Mouse (Mus musculus): ENCODE measurements around the gene Tsc2.
A peak's percentile ranks its signal among the peaks of the same experiment; 100 is the strongest.

The Tsc2 gene

GRCm38 (mm10) chr17:24565792-24566191 is 66.6 kb downstream of the Tsc2 start:
- DNase-seq: no peak

DNA sequence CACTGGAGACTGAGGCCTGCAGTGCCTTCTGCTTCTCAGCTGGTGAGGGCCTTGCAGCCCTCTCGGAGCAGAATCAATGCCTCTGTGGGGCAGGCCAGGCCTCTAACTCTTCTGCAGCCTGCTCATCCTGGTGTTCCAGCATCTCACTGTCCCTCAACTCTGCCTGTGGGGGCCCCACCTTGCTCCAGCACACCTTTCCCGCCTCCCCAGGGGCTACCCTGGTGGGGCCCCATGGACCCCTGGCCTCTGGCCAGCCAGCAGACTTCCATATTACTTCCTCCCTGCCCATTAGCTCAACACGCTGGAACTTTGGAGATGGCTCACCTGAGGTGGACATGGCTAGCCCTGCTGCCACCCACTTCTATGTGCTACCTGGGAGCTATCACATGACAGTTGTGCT is 67.3 kb downstream of the Tsc2 start:
- no peak for DNase-seq

GRCm38 (mm10) chr17:24564422-24564821 is 68.0 kb downstream of the Tsc2 start:
- no peak for DNase-seq

- DNase-seq: no peak
These were observed 68.8 kb downstream of the Tsc2 start for GRCm38 (mm10) chr17:24563638-24564037.

- DNase-seq: no peak
These were observed 70.8 kb downstream of the Tsc2 start for GRCm38 (mm10) chr17:24561592-24561991.

DNA sequence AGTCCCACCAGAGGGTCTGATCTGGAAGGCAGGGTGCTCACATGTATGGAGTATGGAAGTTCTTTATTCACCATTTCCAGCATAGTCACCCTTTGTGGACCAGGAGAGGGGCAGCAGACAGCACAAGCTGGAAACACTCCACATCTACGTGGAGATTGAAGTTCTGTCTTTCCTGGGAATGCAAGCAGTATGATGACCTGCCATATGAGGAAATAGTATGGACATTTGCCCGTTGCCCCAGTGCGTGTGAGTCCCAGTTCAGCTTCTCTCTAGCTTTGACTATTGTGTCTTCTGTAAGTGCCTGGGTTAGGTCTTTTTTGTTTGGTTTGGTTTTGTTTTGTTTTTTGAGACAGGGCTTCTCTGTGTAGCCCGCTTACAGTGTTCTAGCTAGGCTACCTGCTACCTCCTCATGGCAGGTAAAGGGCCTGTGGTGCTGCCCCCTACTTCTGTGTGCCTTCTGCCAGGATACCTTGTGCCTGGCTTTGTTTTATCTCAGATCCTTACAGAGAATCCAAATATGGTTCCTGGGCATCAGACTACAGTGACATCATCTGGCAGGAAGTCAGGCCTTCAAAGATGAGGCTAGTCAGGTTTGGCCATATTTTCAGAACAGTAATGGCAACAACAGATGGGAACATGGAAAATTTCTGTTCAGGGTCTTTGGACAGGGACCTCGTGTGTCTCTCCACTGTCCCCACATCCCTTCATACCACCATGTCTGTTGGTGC is 72.0 kb downstream of the Tsc2 start:
- no peak for DNase-seq

GRCm38 (mm10) chr17:24559146-24559545 is 73.3 kb downstream of the Tsc2 start:
- no peak for DNase-seq

DNA sequence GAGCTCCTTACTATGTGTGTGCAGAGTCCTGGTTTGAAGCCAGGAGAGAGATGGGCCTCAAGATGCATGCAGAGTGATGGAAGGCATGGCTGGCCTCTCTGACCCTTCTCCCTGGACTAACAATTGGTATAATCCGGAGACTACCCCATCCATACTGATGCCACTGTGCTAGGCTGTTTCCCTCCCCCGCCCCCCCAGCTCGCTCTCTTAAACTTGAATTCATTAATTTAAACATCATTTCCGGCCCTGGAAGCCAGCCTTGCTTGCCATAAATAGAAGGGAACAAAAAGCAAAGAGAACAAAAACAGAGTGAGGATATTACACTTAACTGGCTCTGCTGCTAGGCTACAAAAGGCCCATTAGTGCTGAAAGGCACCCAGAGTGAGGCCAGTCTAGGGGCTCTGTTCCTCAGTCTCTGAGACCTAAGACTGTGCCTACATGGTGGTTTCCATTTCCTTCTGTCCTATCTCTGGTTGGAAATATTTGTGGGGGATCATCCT is 73.8 kb downstream of the Tsc2 start:
- no peak for DNase-seq

DNA sequence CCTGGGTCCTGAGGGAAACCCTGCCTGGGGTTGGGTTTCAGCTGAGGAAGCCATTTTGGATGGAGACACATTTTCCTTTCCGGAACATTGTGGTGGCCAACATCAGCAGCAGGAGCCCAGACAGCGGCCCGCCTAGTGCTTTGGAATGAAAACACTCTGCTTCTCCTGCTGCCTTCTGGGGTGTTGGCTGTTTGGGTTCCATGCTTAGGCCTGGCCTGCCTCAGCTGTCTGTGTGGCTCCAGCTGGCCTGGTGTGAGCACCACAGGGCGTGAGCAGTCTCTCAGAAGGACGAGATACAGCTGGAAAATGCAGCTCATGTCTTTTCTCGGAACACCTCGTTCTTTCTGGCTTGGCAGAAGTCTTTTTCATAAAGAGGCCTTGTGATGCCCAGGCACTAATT is 75.3 kb downstream of the Tsc2 start:
- no peak for DNase-seq

DNA sequence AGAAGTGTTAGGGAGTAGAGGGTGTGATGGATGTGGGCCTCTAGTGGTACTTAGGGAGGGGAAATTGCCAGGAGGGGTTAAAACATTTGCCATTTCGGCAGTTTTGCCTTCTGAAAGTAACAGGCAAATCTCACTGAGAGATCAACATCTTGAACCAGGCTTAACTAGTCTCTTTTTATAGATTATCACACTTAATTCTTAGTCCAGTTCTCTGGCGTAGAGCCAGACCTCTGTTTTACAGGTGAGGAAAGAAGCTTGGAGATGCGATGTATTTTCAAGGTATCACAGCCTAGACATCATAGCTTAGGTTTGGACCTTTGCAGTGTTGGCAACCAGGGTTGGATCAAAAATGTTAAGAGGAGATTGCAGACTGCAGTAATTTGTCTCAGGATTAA is 81.4 kb downstream of the Tsc2 start:
- DNase-seq: no peak

DNA sequence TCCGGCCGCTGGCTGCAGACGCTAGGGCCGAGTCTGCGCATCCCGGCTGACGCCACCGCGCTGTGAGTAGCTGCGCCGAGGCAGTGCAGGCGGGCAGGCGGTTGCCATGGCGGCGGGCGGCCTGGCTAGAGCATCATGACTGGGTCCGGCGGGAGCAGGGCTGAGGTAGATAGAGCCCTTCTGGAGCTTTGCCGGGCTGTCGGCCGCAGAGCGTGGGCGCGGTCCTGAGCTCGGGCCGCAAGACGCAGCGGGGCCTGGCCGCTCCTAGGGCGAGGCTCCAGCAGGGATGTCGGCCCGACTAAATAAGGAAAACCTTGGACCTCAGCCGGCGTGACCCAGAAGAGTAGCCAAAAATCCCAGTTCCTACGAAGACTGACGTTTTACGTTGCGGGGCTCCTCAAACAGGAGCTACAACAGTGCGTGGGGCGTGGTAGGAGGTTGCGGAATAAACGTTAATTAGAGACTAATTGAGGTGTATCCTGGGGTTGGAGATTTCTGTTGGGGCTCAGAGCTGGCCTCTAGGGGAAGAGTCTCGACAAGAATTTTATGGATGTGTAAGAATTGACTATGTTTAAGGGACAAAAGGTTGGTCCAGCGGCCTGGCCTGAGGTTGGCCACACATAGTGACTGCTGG is 81.9 kb downstream of the Tsc2 start:
- DNase-seq: peak; percentile 69 to 72

DNA sequence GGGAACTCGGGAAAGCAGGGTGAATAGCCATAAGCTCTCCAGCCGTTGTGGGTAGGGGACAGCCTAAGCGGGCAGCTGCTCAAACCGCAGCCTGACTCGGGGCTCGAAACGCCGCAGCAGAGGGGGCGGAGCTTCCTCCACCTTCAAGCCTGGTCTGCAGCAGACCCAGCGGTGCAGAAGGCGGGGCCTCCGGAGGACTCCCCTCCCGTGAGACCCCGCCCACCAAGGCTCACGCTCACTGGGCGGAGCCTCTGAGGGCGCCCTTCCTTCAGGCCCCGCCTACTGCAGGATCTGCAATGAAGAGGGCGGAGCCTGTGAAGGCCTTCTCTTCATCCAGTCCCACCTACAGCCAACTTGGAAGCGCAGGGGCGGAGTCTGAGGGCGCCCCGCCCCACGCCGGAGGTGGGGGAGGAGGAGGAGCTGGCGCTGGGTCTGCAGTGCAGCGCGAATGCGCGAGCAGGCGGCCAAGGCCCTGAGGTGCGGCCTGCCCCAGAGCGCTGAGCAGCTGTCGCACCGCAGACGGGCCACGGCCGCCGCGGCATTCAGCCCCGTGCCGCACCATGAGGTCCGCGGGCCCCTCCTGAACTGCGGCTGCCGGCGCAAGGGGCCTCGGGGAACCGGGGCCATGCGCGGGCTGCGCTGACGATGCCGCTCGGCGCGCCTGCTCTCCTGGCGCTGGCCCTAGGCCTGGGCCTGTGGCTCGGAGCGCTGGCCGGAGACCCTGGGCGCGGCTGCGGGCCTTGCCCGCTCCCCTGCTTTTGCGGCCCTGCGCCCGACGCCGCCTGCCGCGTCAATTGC is 82.6 kb downstream of the Tsc2 start, which contains the start of gene Pkd1:
Gene Pkd1 (plus strand): TSS at position 217 of the 798 bp plus-strand sequence.
- DNase-seq: peak; percentile 99

DNA sequence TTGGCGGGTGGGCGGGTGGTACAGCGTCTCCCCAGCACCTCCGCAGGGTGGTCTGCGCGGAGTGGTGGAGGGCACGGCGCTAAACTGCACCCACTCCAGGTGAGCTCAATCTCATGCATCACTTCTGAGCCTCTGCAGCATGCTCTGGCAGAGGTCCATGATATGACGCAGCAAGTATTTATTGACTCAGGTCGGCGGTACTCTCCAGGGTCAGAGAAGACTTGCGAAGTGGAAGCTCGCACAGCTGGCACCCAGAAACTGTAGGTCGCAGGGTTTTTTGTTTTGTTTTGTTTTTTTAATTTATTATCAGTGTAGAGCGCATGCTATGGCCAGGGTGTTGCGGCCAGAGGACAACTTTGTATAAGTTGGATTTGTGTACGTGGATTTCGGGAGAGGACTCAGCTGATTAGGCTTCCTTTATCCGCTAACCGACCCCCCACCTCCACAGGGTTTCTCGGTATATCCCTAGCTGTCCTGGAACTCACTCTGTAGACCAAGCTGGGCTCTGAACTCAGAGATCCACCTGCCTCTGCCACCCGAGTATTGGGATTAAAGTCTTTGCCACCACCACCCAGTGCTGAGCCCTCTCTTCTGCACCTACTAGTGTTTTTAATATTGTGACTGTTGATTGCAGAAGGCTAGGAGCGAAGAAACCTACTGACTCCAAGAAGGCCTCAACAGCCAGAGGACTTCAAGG is 83.4 kb downstream of the Tsc2 start:
- DNase-seq: peak; percentile 58 to 60

GRCm38 (mm10) chr17:24548435-24548834 is 84.0 kb downstream of the Tsc2 start:
- DNase-seq: peak; percentile 56 to 66

DNA sequence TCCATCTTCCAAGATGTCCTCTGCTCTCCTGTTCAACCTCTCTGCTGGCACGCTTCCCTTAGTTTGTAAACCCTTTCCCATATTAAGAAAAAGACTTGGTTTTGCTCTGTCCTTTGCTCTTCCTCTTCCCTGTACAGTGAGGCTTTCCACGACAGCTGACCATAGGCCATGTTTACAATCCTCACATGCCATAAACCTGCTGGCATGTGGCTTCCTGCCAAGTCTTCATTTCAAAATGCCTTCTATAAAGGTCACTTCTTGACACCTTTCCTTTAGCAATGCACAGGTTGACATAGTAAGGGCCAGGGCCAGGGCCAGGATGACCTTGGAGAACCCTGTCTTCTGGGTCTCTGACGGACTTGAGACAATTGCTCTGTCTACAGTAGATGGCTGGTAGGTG is 86.2 kb downstream of the Tsc2 start:
- DNase-seq: no peak
